Mouse (Mus musculus) megakaryocyte, embryonic 14.5 days (primary cell): ENCODE measurements around the gene Gucd1.

Experiments used
- FLI1 ChIP-seq: IDR thresholded peaks from 2 replicates; pipeline ENCODE4 v1.6.1; 2012; ENCODE audit warnings: low read length, inconsistent platforms, mixed read lengths
- GATA1 ChIP-seq: IDR thresholded peaks from 3 replicates; pipeline ENCODE4 v1.6.1; 2012; ENCODE audit warnings: mixed read lengths, low read length, inconsistent platforms, borderline replicate concordance

GRCm38 (mm10) chr10:75320321-75320720 lies 197.5 kb downstream of the Gucd1 start:
- TF ChIP-seq GATA1: no peak
- TF ChIP-seq FLI1: no peak
